Mouse (Mus musculus): Measurements from ENCODE around the gene Gal3st3. TPM values are rescaled to one million over a fixed set of nuclear protein-coding genes. Genes with fewer than 3 reads are reported as not detected.

The Gal3st3 gene
- polyA plus RNA-seq, 1 experiment: 2.2 TPM

GRCm38 (mm10) chr19:5356080-5356479 is 57.9 kb downstream of the Gal3st3 start:
- Histone ChIP-seq H3K27me3 (ENCODE audit: control insufficient read depth, insufficient read depth, low read length) (no peaks in the 10 kb centered on the region), H3K4me3 (ENCODE audit: control insufficient read depth, low read depth, low read length) (no peak overlapping the region), H3K36me3 (ENCODE audit: control insufficient read depth, insufficient read depth, low read length) (no peaks in the 10 kb centered on the region), H3K27ac (ENCODE audit: control insufficient read depth, insufficient read depth, low read depth, low read length) (no peak overlapping the region), H3K4me1 (ENCODE audit: control insufficient read depth, insufficient read depth, low read length) (no peaks in the 10 kb centered on the region)
- TF ChIP-seq CTCF (IDR thresholded peaks at IDR 0.05; ENCODE audit: control insufficient read depth, insufficient read depth, insufficient replicate concordance, low read depth, low read length): no peak
- no peak for TF ChIP-seq POLR2A (IDR thresholded peaks at IDR 0.05; ENCODE audit: control insufficient read depth, low read depth, low read length)

Other genes with a start within 250 kb of the Gal3st3 start
- 27.1 and 27.5 TPM in 2 replicates for gene Rin1, start 247.8 kb upstream of the Gal3st3 start, polyA plus RNA-seq (2012; rRNA removed)
- 2.5 and 2.9 TPM in 2 replicates for gene Cd248, start 230.3 kb upstream of the Gal3st3 start, polyA plus RNA-seq (2012; rRNA removed)
- 22.5 and 22.6 TPM in 2 replicates for gene Tmem151a, start 212.8 kb upstream of the Gal3st3 start, polyA plus RNA-seq (2012; rRNA removed)
- 134 and 144 TPM in 2 replicates for gene Yif1a, start 209.8 kb upstream of the Gal3st3 start, polyA plus RNA-seq (2012; rRNA removed)
- 42.8 and 43.5 TPM in 2 replicates for gene Cnih2, start 199.8 kb upstream of the Gal3st3 start, polyA plus RNA-seq (2012; rRNA removed)
- 113 and 124 TPM in 2 replicates for gene Rab1b, start 191.3 kb upstream of the Gal3st3 start, polyA plus RNA-seq (2012; rRNA removed)
- 92.7 and 92.9 TPM in 2 replicates for gene Klc2, start 179.8 kb upstream of the Gal3st3 start, polyA plus RNA-seq (2012; rRNA removed)
- gene Pacs1, start 25.2 kb upstream of the Gal3st3 start, polyA plus RNA-seq (2012; rRNA removed): 163 and 169 TPM in 2 replicates
- gene Sf3b2, start 2.9 kb upstream of the Gal3st3 start, polyA plus RNA-seq (2012; rRNA removed): 92.2 and 93.4 TPM in 2 replicates
- gene Catsper1, start 37.4 kb downstream of the Gal3st3 start, polyA plus RNA-seq (2012; rRNA removed): 219 and 262 TPM in 2 replicates
- gene Cst6, start 51.2 kb downstream of the Gal3st3 start, polyA plus RNA-seq (2012; rRNA removed): 0.85 and 1.5 TPM in 2 replicates
- 24.5 and 26.9 TPM in 2 replicates for gene Eif1ad, start 68.4 kb downstream of the Gal3st3 start, polyA plus RNA-seq (2012; rRNA removed)
- gene Banf1, start 68.8 kb downstream of the Gal3st3 start, polyA plus RNA-seq (2012; rRNA removed): 105 and 120 TPM in 2 replicates
- 27.4 and 32.8 TPM in 2 replicates for gene Sart1, start 90.4 kb downstream of the Gal3st3 start, polyA plus RNA-seq (2012; rRNA removed)
- gene Tsga10ip, start 104.2 kb downstream of the Gal3st3 start, polyA plus RNA-seq (2012; rRNA removed): 353 and 423 TPM in 2 replicates
- gene Drap1, start 126.6 kb downstream of the Gal3st3 start, polyA plus RNA-seq (2012; rRNA removed): 290 and 345 TPM in 2 replicates
- gene AI837181, start 126.8 kb downstream of the Gal3st3 start, polyA plus RNA-seq (2012; rRNA removed): 82.3 and 88.1 TPM in 2 replicates
- gene Fosl1, start 149.2 kb downstream of the Gal3st3 start, polyA plus RNA-seq (2012; rRNA removed): 3.2 TPM in 2 replicates
- gene Ccdc85b, start 159.6 kb downstream of the Gal3st3 start, polyA plus RNA-seq (2012; rRNA removed): 0.65 and 0.89 TPM in 2 replicates
- 70.0 and 71.3 TPM in 2 replicates for gene Fibp, start 162.3 kb downstream of the Gal3st3 start, polyA plus RNA-seq (2012; rRNA removed)
- gene Ctsw, start 170.2 kb downstream of the Gal3st3 start, polyA plus RNA-seq (2012; rRNA removed): 0.14 TPM in 1 of 2 replicates, not detected in the other
- gene Efemp2, start 175.6 kb downstream of the Gal3st3 start, polyA plus RNA-seq (2012; rRNA removed): 17.3 and 17.6 TPM in 2 replicates
- gene Mus81, start 190.1 kb downstream of the Gal3st3 start, polyA plus RNA-seq (2012; rRNA removed): 55.3 and 69.7 TPM in 2 replicates
- 225 and 243 TPM in 2 replicates for gene Cfl1, start 192.1 kb downstream of the Gal3st3 start, polyA plus RNA-seq (2012; rRNA removed)
- 289 and 311 TPM in 2 replicates for gene 1700020D05Rik, start 205.5 kb downstream of the Gal3st3 start, polyA plus RNA-seq (2012; rRNA removed)
- 11.0 and 12.7 TPM in 2 replicates for gene Snx32, start 212.2 kb downstream of the Gal3st3 start, polyA plus RNA-seq (2012; rRNA removed)